Mouse (Mus musculus): ENCODE results near the gene Zfp62.

DNA sequence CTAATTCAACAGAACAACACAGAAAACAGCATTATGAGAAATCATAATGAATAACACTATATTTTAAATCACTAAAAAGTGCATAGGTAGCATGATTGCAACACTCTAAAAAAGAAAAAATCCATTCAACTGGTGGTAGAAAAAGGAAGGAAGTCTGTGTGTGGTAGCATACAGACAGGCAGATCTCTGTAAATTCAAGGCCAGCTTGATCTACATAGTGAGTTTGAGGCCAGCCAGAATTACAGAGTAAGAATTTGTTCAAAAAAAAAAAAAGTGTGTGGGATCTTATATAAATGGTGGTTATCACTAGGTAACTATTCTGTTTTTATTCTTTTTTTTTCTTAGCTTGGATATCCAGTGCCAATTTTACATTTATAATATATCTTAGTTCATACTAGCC, 1.9 kb upstream of the Zfp62 start:
- no peak for TF ChIP-seq CTCF (IDR thresholded peaks at IDR 0.05; ENCODE audit: low read depth)
- TF ChIP-seq EP300 (IDR thresholded peaks at IDR 0.05; ENCODE audit: low read depth) = no peak

All from heart, postnatal 0 days (tissue).